Mouse (Mus musculus) stomach, postnatal 0 days (tissue): ENCODE measurements around the gene Eif6.

Experiments
- CTCF ChIP-seq: IDR thresholded peaks from 2 replicates; pipeline ENCODE4 v1.5.1; 2016; ENCODE audit warnings: antibody characterized with exemption, low read depth, mild to moderate bottlenecking, moderate library complexity
- EP300 ChIP-seq: optimal IDR thresholded peaks from 2 replicates; pipeline ENCODE3; 2016; ENCODE audit warnings: antibody characterized with exemption

- TF ChIP-seq EP300 (no peak), CTCF (no peak)
These were observed 20.2 kb downstream of the Eif6 start for GRCm38 (mm10) chr2:155806548-155806947.
